Mouse (Mus musculus) CD4-positive helper T cell, adult 2 months (primary cell): ENCODE measurements around the gene Olfr469.
A peak's percentile ranks its signal among the peaks of the same experiment; 100 is the strongest.
"Not testable (repeated sequence)": the region's sequence is repeated elsewhere in the genome, so short reads cannot be mapped to it uniquely, and the experiment has no call there.

Source experiments
- DNase-seq: peaks from one replicate; pipeline ENCODE4 v3.0.0-alpha.2; 2012; ENCODE audit warnings: low read depth, missing footprints, low spot score

Olfr469 gene

GRCm38 (mm10) chr7:107825441-107825840 is at the start of gene Olfr469:
TSS of gene Olfr469 (minus strand) at chr7:107825541.
- DNase-seq: not testable (repeated sequence)

- not testable (repeated sequence) for DNase-seq
Measured at GRCm38 (mm10) chr7:107847390-107847789, 22.0 kb upstream of the Olfr469 start, which contains the start of gene Olfr470. TSS of gene Olfr470 (minus strand) at chr7:107847490.

GRCm38 (mm10) chr7:107841719-107842118 is 16.4 kb upstream of the Olfr469 start:
- no peak for DNase-seq

GRCm38 (mm10) chr7:107823867-107824266 is 1.5 kb downstream of the Olfr469 start:
- DNase-seq: not testable (repeated sequence)

GRCm38 (mm10) chr7:107819442-107819841 is 5.9 kb downstream of the Olfr469 start:
- peak; percentile 4 for DNase-seq

- no peak for DNase-seq
Measured at GRCm38 (mm10) chr7:107811963-107812362, 13.4 kb downstream of the Olfr469 start, which contains the start of gene Olfr467. TSS of gene Olfr467 (plus strand) at chr7:107812263.

- DNase-seq: no peak
Measured at GRCm38 (mm10) chr7:107802138-107802537, 23.2 kb downstream of the Olfr469 start.

GRCm38 (mm10) chr7:107801108-107801507 is 24.2 kb downstream of the Olfr469 start, which contains the start of gene Ovch2:
TSS of gene Ovch2 (minus strand) at chr7:107801208.
- no peak for DNase-seq

- no peak for DNase-seq
Measured at GRCm38 (mm10) chr7:107796500-107796899, 28.8 kb downstream of the Olfr469 start.

- DNase-seq: peak; percentile 7
Measured at GRCm38 (mm10) chr7:107787977-107788620, 37.2 kb downstream of the Olfr469 start.

- no peak for DNase-seq
Measured at GRCm38 (mm10) chr7:107779611-107780010, 45.7 kb downstream of the Olfr469 start.

GRCm38 (mm10) chr7:107778216-107778615 is 47.1 kb downstream of the Olfr469 start:
- DNase-seq: no peak

GRCm38 (mm10) chr7:107770812-107771211 is 54.5 kb downstream of the Olfr469 start:
- no peak for DNase-seq
